Mouse (Mus musculus) cerebellum, adult 18-20 months (tissue): Measurements from ENCODE around the gene Stxbp4.

Source experiments
- DNase-seq, 2 experiments: peaks; one replicate each; pipeline ENCODE4 v3.0.0; 2021

Stxbp4 gene

DNA sequence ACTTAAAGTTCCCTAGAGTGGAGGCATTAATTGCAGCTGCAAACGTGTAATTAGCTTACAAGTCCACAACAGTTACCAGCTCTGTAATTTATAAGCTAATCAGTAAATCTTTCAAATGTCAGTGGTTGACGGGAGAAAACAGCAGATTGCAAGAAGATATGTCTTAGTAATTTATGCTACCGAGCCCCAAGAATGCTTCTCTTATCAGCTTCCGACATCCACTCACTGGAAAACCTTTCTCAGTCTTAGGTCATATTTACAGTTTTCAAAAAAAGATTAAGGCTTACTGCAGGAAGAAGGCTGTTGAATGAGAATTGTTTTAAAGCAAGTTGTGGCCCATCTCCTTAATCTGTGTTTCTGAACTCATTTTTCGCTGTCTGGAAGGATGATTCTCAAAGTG, 83.9 kb downstream of the Stxbp4 start:
- no peak for DNase-seq

- no peak for DNase-seq
Measured at GRCm38 (mm10) chr11:90552303-90553201, 85.3 kb downstream of the Stxbp4 start.

DNA sequence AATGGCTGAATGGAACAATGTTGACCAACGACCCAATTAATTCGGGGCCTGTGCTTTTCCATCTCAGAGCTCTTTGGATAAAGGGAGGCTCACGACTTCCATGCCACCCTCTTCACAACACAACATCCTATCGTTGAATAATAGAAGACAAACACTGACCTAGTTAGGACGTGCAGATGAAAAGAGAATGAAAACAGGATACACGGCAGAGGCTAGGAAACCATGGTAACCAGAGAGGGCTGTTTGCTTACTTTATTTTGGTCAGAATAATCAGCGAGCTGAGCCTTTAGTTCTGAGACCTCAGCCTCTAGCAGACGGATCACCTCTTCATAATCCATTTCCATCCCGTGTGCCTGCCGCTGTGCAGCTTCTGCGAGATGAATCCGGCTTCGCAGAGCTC, 89.3 kb downstream of the Stxbp4 start:
- DNase-seq: no peak

DNA sequence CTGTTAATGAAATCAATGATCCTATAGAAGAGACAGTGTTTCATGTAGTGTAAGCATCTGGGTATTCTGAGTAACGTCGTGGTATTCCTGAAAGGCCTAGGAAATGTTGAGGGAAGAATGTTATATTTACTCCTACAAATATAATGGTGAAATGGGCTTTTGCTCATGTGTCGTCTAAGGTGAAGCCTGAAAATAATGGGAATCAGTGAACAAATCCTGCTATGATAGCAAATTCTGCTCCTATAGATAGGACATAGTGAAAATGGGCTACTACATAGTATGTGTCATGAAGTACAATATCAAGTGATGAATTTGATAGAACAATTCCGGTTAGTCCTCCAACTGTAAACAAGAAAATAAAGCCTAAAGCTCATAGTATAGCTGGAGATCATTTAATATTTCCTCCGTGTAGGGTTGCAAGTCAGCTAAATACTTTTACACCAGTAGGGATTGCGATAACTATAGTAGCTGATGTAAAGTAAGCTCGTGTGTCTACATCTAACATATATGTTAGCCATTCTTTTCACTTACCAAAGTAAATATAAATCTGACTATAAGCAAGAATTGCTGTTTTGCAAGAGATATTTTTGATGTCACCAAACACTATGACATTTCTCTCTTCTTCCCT, 99.1 kb downstream of the Stxbp4 start:
- no peak for DNase-seq

GRCm38 (mm10) chr11:90525311-90525710, 112.6 kb downstream of the Stxbp4 start:
- DNase-seq: no peak

DNA sequence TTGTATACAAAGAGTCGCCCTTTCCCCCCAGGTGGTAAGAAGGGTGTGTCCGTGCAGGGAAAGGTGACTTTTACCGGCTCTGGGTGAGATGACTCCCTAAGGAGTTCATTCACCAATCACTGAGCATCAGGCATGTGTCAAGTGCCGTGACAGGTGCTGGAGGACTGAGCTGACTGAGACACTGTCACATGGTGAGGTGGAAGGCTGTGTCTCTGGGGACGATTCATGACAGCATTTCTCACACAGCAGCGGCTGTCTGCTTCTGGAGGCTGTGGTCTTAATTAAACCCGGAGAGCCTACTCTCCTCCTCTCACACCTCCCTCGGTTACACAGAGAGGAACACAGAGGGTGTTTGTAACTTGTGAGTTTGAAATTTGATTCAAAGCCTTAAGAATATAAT, 116.8 kb downstream of the Stxbp4 start:
- no peak for DNase-seq

DNA sequence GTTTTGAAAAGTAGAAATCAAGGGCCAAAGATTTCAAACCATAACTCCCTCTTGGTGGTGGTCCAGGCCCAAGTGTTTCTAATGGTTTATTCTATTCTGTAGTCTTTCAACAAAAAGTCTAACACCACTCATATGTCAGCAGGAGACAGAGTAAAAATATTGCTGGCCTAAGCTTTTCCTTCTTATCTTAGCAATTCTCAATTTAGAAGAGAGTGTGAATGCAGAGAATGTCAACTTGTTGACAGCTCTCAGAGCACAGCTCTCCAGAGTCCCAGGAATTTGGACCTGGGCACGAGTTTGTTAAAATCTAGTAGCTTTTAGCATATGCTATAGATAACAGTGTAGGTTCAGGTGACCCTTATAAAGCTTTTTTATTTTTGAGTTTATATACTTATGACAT, 120.1 kb downstream of the Stxbp4 start:
- DNase-seq: no peak

DNA sequence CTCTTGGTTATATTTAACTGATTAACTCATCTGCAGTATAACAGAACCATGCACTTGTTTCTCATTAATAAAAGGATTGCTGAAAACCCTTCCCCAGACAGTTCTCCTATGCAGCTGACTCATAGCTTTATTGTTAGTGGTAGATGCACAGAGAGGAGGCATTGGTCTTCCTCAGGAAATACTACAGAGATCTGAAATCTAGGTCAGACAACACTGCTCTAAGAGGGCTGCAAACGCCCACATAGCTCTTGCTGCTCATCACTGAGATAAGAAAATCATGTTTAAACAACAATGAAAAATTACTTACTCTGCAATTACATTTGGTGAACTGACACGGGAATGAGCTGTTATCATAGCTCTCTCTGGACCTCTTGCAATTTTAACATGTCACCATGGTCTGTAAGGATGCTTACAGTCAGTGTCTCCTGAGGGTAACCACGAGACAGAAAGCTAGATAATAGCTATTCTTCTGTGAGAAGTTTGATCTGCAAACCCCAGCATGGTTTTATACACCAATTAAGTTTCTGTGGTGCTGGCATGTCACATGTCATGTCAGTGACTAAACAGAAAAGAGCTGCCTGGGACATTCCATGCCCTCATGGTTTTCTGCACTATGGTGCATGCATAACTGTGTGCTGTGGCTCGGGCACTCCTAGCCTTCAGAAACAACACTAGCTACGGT, 125.2 kb downstream of the Stxbp4 start:
- DNase-seq: no peak

DNA sequence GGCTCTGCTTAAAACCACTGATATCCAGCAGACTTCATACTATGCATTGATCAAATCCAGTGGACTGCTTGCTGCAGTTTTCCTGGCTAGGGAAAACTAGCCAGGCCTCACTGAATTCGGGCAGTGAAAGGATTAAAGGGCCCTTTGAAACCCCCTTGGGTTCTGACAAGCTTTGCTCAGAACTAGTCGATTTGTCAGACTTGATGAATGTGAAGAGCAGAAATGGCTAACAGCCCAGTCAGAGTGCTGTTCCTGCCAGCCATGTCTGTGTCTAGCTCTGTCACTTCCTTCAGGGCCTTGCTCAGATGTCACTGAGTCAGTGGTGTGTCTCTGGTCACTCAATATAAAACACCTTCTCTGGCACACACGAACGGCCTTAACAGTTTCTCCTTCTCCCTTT, 136.0 kb downstream of the Stxbp4 start:
- DNase-seq: no peak

GRCm38 (mm10) chr11:90499918-90500317, 138.0 kb downstream of the Stxbp4 start:
- DNase-seq: no peak

DNA sequence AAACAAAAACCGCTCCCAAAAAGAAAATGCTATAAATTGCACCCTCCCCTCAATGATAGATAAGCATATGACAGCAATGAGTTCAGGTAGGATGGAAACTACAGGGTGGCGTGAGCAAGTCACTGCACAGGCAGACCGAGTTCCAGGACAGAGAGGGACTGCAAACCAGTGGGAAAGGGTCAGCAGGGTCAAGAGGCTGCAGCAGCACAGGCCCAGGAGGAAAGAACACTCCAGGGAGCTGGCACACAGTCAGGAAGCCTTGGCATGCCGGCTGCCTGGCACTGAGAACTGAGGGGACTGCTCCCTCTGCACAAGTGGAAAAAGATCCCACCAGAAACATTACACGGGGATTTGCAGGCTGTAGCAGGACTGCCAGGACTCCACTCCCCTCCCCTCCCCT, 139.4 kb downstream of the Stxbp4 start:
- DNase-seq: peak; percentile 8 to 14

GRCm38 (mm10) chr11:90494981-90495380, 142.9 kb downstream of the Stxbp4 start:
- no peak for DNase-seq

DNA sequence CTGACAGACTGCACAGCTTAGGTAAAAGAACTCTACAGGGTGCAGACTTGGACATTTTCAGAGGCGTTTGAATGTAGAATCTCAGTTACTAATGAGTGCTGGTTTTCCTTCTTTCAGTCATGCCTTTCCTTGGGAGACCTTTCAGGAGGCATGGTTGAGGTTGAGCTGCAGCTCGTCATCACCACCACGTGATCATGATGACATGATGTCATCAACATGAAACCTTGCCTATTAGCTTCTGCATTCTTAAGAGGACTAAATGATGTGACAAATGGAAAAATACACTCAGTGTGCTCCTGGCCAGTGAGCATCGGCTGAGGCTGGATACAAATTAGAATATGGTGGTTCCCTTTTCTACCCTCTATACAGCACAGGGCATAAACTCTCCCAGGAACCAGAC, 145.4 kb downstream of the Stxbp4 start:
- no peak for DNase-seq

GRCm38 (mm10) chr11:90489166-90489565, 148.7 kb downstream of the Stxbp4 start:
- no peak for DNase-seq

DNA sequence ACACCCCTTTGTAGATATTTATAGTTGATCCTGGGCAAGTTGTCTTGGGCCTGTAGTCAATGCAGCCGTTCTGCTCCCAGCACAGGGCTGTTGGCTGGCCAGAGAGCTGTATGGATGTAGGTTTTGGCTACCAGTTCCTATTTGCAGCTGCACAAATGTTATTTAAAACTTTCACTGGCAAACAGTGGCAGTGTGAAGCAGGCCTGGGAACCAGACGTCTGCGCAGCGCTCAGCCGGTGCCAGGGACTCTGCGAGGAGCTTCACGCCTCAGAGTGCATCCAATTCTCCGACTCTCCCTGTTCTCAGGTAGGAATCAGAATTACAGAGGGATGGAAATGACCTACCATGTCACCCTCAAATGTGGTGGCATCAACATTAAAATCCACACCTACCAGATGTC, 150.2 kb downstream of the Stxbp4 start:
- no peak for DNase-seq

DNA sequence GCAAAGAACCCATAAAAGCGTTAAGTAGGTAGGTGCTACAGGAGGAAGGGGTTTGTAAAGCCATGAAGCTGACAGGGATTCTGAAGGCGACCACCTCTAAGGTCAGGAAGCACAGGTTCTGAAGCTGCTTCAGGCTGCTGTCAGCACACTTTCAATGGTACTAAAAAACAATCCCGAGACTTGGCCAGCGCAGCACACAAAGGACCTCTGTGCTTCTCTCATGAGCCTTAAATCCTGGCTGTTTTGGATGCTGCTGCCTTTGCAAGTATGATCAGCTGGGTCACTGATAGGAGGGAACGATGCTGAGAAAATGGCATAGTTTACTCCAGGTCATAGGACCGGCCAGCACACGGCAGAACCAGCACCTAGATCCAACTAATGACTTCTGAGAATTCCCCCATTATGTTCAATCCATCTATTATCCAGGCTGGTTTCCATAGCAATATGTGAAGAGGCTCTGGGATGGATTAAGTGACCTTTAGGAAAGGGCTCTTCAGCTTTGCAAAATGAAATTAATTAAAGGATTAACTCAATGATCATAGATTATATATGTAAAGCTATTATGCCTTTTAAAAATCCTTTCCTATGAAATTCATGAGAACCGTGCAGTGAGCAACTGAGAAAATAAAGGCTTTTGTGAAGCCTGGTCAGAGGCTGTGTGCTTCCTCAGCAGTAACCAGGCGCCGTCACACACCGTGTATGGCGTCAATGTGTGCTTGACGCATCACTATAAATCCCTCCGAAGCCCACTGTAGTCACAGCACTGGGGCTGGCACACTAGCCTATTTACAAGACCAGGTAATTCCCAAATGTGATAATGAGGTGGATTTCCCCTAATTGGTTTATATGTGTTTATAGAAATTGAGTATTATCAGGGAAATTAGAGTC, 152.9 kb downstream of the Stxbp4 start:
- DNase-seq: no peak

- no peak for DNase-seq
Measured at GRCm38 (mm10) chr11:90483766-90484165, 154.1 kb downstream of the Stxbp4 start.

DNA sequence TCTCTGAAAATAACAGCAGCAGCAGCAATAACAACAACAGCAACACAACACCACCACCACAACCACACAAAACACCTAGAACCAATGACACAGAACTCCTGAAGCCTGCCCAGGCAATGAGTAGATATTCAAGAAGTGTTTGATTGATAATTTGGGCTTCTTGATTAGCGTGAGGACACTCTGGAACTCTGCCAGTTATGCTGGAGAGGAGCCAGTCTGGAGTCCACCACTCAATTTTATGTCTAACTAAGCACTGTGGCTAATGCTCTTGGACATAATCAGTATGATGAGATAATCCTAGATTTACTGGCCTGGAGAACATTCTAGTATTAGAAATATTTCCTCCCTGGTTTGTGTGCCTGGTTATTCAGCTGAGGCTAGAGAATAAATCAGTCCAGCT, 156.1 kb downstream of the Stxbp4 start:
- no peak for DNase-seq

- peak; percentile 23 to 39 for DNase-seq
Measured at GRCm38 (mm10) chr11:90470271-90470670, 167.6 kb downstream of the Stxbp4 start.

- DNase-seq: no peak
Measured at GRCm38 (mm10) chr11:90464046-90464595, 173.8 kb downstream of the Stxbp4 start.

DNA sequence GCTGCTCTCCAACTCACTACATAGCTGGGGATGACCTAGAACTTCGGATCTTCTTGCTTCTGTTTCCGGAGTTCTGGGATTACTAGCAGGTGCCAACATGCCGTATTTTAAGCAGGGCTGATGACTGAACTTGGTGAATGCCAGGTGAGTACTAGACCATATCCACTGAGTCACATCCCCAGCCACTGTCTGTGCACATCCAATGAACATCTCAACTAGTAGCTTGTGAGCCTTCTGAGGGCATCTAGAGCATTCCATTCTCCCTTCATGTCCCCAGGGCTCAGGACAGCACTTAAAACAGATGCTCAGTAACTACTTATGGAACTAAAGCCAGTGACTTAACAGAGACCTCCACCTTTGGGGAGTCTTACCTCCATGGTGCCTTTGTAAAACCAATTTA, 177.4 kb downstream of the Stxbp4 start:
- no peak for DNase-seq

DNA sequence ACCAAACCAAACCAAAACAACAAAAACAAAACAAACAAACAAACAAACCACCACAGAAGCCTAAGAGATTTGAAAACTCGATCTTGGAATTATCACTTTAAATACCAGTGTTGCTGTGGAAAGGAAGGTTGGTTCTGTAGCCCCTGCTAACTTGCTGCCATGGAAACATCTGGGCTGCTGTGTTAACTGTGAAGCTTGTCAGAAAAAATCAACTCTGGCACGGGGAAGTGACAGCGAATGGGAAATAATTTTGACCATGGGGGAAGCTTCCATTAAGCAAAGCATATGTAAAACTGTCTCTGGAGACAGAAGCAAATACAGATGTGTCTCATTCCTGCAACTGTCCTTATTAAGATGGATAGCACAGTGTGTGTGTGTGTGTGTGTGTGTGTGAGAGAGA, 185.8 kb downstream of the Stxbp4 start:
- DNase-seq: no peak

DNA sequence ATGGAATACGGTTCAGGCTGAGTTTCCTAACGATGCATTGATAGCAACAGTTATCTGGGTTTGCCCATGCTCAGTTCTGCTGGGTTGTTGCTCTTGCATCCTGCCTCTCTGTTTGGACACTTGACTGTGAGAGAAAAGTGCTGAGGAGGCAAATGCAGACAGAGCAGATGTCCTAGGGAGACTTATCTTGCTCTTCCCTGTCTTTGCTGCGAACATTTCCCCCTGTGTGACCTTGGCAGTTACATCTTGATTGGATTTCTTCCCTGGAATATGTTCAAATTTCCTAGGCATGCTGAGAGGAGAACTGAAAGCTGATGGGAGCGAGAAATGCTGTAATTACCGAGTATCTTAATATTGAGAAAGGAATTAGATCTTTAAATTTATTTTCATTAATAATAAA, 186.4 kb downstream of the Stxbp4 start:
- no peak for DNase-seq
